Mouse (Mus musculus): ENCODE results near the gene Ppp1r16b.

GRCm38 (mm10) chr2:158659346-158659745 lies 5.9 kb upstream of the Ppp1r16b start:
- no peak for TF ChIP-seq POLR2A (IDR thresholded peaks at IDR 0.05; ENCODE audit: borderline replicate concordance, control insufficient read depth, low read depth, low read length)
- TF ChIP-seq CTCF (IDR thresholded peaks at IDR 0.05; ENCODE audit: control insufficient read depth, insufficient read depth, low read length): no peak
